Mouse (Mus musculus) hindbrain, embryonic 12.5 days (tissue): Measurements from ENCODE around the gene Trappc3. TPM values are rescaled to one million over a fixed set of nuclear protein-coding genes. Genes with fewer than 3 reads are reported as not detected.

Experiments used
- ATAC-seq: fragments of 200-750 bp; cut with Nextera tagmentation; 2 replicates; pipeline ENCODE4 v1.8.0; 2017; ENCODE audit warnings: moderate TSS enrichment; ENCODE audit not compliant: low FRiP score
- H3K27ac ChIP-seq: fragments of 300-500 bp; sonication (generic); 2 replicates; pipeline ENCODE4 v1.5.1; 2016; ENCODE audit warnings: mild to moderate bottlenecking
- H3K27me3 ChIP-seq: fragments of 300-500 bp; sonication (generic); 2 replicates; pipeline ENCODE4 v1.6.1; 2016; ENCODE audit warnings: mild to moderate bottlenecking
- H3K36me3 ChIP-seq: fragments of 300-500 bp; sonication (generic); 2 replicates; pipeline ENCODE4 v1.6.1; 2016; ENCODE audit warnings: mild to moderate bottlenecking
- H3K4me1 ChIP-seq: fragments of 300-500 bp; sonication (generic); 2 replicates; pipeline ENCODE4 v1.6.1; 2016
- H3K4me2 ChIP-seq: fragments of 300-500 bp; sonication (generic); replicated peaks from 2 replicates; pipeline ENCODE4 v1.6.1; 2016; ENCODE audit warnings: mild to moderate bottlenecking
- H3K4me3 ChIP-seq: fragments of 300-500 bp; sonication (generic); 2 replicates; pipeline ENCODE4 v1.5.1; 2016; ENCODE audit warnings: mild to moderate bottlenecking
- H3K9ac ChIP-seq: fragments of 300-500 bp; sonication (generic); 2 replicates; pipeline ENCODE4 v1.6.1; 2016; ENCODE audit warnings: mild to moderate bottlenecking, moderate library complexity
- H3K9me3 ChIP-seq: fragments of 300-500 bp; sonication (generic); replicated peaks from 2 replicates; pipeline ENCODE4 v1.6.1; 2016; ENCODE audit warnings: mild to moderate bottlenecking
- WGBS: fragments of 180-500 bp; shearing (Covaris S2); methylation state at CpG from one replicate; pipeline ENCODE4 v1.1.7; 2016; 5-methylcytosine and 5-hydroxymethylcytosine counted together
- polyA plus RNA-seq: library from polyadenylated mRNA; unstranded; fragments of >200 nt; fragmentation: Nextera tagmentation; extraction: Ambion mirVana; gene quantifications from 2 replicates; pipeline ENCODE4 v1.2.1, GENCODE M21; 2016

The Trappc3 gene
- polyA plus RNA-seq, 1 experiment from 2014 or later = 109 TPM

DNA sequence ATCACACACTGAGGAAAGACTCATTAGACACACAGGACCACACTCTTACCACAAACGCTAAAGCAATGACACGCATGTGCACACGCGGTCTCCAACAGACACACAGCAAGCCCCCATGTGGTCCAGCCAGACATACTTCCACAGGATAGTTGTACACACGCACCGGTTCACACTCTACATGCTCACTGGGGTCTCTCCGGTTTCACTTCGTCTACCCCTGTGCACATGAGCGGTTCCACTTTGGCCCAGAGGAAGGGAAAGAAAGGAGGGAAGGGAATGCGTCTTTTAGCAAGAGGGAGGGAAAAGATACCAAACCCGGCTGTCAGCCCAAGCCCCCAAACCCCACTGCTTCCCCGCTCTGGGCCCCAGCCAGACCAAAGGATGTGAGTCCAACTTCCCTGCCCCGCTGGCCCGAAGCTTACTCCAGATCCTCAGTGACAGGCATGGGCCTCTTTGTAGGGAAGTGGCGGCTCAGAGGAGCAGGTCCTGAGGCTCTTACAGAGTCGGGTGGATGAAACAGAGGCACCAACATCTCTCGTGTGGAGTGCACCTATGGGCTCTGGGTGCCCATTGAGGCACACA lies 26.1 kb downstream of the Trappc3 start:
- no peak for ATAC-seq
- H3K9me3 ChIP-seq = no peaks in the 10 kb centered on the region; the same call in 1 of the 2 replicates
- no peak overlapping the region for H3K27ac ChIP-seq
- H3K27me3 ChIP-seq = peaks cover 63% of the 10 kb centered on the region
- H3K4me3 ChIP-seq = peak overlapping the region; percentile 40; the same call in 1 of the 2 replicates
- H3K36me3 ChIP-seq = no peaks in the 10 kb centered on the region
- H3K9ac ChIP-seq = no peak overlapping the region
- 40% methylated on average over 17 of the region's 17 CpGs for WGBS
- peaks cover 26% of the 10 kb centered on the region for H3K4me1 ChIP-seq
- H3K4me2 ChIP-seq = peak overlapping the region; percentile 55

DNA sequence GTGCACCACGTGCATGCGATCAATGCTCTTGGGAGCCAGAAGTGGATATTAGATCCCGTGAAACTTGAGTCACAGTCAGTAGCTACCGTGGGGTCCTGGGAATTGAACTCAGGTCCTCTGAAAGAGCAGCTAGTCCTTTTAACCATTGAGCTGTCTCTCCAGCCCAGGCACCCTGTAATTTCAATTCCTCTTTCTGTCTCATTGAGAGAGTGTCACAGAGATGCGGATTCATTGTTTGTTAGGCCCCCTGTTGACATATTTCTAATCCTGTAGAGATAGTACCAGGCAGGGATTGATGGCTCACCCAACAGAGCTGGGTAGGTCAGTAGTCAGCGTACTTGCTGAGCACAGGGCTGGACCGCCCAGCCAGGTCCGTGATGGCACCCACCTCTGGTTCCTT lies 28.2 kb downstream of the Trappc3 start:
- ATAC-seq = no peak
- Histone ChIP-seq H3K9me3 (no peaks in the 10 kb centered on the region; the same call in 1 of the 2 replicates), H3K27me3 (peaks cover 52% of the 10 kb centered on the region), H3K4me2 (no peak overlapping the region), H3K4me1 (peaks cover 26% of the 10 kb centered on the region), H3K4me3 (no peak overlapping the region), H3K27ac (no peak overlapping the region), H3K9ac (no peak overlapping the region), H3K36me3 (no peaks in the 10 kb centered on the region)
- WGBS = 83% methylated on average over 8 of the region's 8 CpGs

DNA sequence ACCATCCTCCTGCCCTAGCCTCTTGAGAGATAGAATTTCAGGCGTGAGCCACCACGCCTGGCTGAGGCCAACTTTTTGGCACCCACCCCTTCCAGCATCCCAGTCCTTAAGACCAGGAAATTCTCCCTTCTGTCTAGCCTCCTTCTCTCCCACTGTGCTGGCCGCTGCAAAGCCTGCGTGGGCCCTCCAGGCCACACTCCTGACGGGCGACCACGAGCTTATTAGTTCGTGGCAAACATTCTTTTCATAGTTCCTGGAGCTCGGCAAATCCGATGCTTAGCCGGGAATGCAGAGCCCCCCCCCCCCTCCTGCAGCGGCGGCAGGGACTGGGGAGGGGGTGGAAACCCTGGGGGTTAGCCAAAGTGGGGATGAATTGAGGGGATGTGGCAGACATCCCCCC lies 29.1 kb downstream of the Trappc3 start:
- no peak overlapping the region for H3K9ac ChIP-seq
- 26% methylated on average over 13 of the region's 13 CpGs for WGBS
- H3K4me3 ChIP-seq = no peak overlapping the region
- peaks cover 53% of the 10 kb centered on the region for H3K27me3 ChIP-seq
- no peak overlapping the region for H3K27ac ChIP-seq
- no peak overlapping the region for H3K4me2 ChIP-seq
- no peaks in the 10 kb centered on the region for H3K36me3 ChIP-seq
- no peak for ATAC-seq
- peaks cover 26% of the 10 kb centered on the region for H3K4me1 ChIP-seq
- no peaks in the 10 kb centered on the region for H3K9me3 ChIP-seq

DNA sequence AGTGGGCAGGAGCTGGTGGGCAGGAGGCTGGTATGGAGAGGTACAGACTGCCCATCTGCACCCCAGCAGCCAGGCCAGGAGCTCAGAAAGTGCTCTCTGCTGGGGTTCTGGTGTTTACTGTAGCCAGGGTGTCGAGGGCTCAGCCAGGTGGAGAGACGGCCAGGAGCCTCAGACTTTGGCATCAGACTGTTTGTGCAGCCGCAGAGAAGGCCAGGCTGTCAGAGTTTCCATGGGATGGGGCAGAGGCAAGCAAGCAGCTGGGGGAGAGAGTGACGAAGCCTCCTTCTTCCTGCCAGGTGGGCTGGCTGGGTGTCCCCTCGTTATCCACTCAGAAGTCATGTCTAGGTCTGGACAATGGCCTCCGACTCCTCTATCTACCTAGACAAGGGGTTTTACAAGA lies 33.0 kb downstream of the Trappc3 start:
- ATAC-seq = no peak
- Histone ChIP-seq H3K4me3 (no peak overlapping the region), H3K9me3 (no peaks in the 10 kb centered on the region), H3K4me1 (peaks cover 15% of the 10 kb centered on the region), H3K27me3 (peaks cover 54% of the 10 kb centered on the region), H3K36me3 (no peaks in the 10 kb centered on the region), H3K9ac (peak overlapping the region; percentile 27; the same call in 1 of the 2 replicates), H3K4me2 (no peak overlapping the region), H3K27ac (no peak overlapping the region)
- WGBS = 77% methylated on average over 6 of the region's 6 CpGs

DNA sequence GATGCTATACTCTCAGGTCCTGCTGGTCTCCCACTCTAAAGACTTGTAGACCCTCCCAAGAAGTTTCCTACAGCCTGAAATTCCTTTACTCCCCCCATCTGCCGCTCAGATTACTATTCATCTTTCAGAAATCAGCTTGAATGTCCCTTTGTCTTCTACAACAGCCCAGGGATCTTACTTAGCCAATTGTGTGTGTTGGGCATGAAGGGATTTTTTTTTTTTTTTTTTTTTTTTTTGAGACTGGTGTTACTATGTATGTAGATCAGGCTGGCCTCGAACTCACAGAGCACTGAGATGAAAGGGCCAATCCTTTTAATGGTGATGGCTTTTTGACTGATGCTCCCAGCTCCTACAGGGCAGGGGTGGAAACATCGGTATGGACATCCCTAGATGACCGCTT lies 33.8 kb downstream of the Trappc3 start:
- no peak overlapping the region for H3K4me3 ChIP-seq
- no peak for ATAC-seq
- peaks cover 16% of the 10 kb centered on the region for H3K4me1 ChIP-seq
- H3K27me3 ChIP-seq = peaks cover 62% of the 10 kb centered on the region
- no peak overlapping the region for H3K9ac ChIP-seq
- H3K36me3 ChIP-seq = no peaks in the 10 kb centered on the region
- no peak overlapping the region for H3K4me2 ChIP-seq
- H3K9me3 ChIP-seq = no peaks in the 10 kb centered on the region
- no peak overlapping the region for H3K27ac ChIP-seq
- 28% methylated on average over 4 of the region's 4 CpGs for WGBS

DNA sequence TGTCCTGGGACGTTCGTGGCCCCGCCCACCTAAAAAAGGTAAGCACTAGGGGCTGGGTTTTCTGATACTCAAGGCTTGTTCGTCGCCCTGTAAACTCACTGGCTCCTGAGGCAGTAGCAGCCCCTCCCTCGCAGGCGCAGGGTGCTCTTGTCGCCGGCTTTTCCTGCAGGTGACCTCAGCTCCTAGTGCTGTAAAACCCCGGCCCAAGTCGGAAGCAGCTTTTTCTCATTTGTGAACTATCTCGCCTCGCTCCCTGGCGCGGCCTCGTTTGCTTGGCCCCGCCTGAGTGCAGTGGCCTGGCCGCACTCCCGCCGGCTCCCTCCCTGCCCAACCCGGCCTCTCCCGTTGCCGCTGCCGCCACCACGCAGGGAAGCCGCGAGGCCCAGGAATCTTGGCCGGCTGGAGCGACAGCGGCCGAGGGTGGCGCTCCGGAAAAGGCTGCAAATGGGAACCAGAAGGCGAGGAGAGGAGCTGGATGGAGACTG lies 34.5 kb downstream of the Trappc3 start:
- under 1% methylated on average over 34 of the region's 34 CpGs for WGBS
- Histone ChIP-seq H3K27me3 (peaks cover 66% of the 10 kb centered on the region), H3K36me3 (no peaks in the 10 kb centered on the region), H3K4me1 (peaks cover 20% of the 10 kb centered on the region), H3K4me2 (peak overlapping the region; percentile 52), H3K9me3 (no peaks in the 10 kb centered on the region), H3K9ac (peak overlapping the region; percentile 36), H3K27ac (0 out of 2 replicates have a peak overlapping the region, but pooled peaks have one; percentile 7), H3K4me3 (peak overlapping the region; percentile 25)
- no peak for ATAC-seq

DNA sequence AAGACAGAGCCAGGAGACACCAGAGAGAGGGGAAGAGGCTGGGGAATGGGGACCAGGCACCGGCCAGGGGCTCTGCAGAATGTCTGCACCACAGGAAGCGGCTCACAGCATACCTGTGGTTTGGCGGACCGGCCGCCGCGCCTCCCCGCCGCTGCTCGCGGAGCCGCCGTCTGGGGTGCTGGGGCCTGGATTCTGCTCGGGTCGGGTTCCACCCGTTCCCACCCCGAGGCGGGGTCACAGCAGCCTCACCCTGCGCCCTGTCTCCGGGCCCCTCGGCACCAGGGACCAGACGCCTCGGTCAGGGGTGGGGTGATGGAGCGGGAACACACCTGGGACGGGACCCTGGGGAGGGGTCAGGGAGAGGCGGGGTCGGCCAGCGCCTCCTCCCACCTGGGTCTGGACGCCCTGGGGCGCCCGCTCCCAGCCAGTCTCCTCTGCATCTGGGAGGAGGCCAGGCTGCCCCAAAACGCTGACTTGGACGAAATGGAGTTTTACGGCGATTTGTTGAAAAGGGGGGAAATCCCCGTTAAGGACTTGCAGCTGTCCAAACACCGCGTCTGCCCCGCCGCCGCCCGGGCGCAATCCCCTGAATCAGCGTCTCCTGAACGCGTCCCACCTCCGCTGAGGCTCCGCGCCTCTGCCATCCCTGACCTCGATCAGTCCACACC lies 38.9 kb downstream of the Trappc3 start:
- peaks cover 26% of the 10 kb centered on the region for H3K4me1 ChIP-seq
- H3K27me3 ChIP-seq = peaks cover 79% of the 10 kb centered on the region
- no peaks in the 10 kb centered on the region for H3K36me3 ChIP-seq
- WGBS = 2% methylated on average over 49 of the region's 50 CpGs
- ATAC-seq = no peak
- peak overlapping the region; percentile 18; the same call in 1 of the 2 replicates for H3K27ac ChIP-seq
- peak overlapping the region; percentile 41; the same call in 1 of the 2 replicates for H3K9ac ChIP-seq
- peak overlapping the region; percentile 27 for H3K4me3 ChIP-seq
- H3K4me2 ChIP-seq = peak overlapping the region; percentile 52
- no peaks in the 10 kb centered on the region for H3K9me3 ChIP-seq

DNA sequence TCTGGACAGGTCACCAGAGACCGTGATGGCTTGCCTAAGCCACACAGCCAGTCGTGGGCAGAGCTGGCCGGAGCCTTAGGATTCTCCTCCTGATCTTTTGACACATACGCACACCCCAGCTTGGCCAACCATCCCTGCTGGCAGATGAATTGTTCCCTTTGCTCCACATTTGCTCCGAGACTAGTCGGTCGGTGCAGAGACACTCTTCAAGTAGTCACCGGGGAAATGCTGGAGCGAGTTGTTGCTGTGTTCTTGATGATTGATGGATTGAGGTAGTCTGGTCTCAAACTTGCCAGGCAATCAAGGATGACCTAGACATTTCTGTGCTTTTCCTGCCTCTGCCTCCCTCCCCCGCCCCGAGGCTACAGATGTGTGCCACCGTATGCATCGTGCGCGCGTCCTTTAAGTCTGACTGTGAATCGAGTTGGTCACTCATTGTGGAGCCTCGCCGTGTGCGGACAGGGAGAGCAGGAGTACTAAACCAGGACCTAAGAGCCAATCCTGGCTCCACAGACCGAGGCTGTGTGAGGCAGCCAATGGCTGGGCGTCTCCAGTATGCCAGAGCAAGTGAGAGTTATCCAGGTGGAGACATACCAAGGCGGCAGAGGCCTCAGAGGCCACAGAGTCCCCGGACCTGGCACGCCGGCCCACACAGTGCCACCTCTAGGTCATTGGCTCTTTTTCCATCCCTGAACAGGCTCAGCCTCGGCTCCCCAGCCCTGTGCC lies 39.6 kb downstream of the Trappc3 start:
- Histone ChIP-seq H3K27ac (peak overlapping the region; percentile 18; the same call in 1 of the 2 replicates), H3K27me3 (peaks cover 73% of the 10 kb centered on the region), H3K36me3 (no peaks in the 10 kb centered on the region), H3K9me3 (no peaks in the 10 kb centered on the region), H3K4me1 (peaks cover 22% of the 10 kb centered on the region), H3K9ac (no peak overlapping the region), H3K4me3 (peak overlapping the region; percentile 27), H3K4me2 (peak overlapping the region; percentile 52)
- no peak for ATAC-seq
- WGBS = 4% methylated on average over 27 of the region's 27 CpGs

DNA sequence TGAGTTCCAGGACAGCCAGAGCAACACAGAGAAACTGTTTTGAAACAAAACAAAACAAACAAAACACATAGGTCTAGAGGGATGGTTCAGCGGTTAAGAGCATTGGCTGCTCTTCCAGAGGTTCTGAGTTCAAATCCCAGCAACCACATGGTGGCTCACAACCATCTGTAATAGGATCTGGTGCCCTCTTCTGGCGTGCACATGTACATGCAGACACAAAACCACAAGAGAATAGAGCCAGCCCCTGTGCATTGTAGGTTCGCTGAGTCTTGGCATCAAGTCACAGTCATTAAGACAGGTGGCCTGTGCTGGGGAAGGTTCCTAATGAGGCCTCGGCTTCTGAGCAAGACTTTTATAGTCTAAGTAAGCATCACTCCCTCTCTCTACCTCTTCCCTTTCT lies 41.8 kb downstream of the Trappc3 start:
- ATAC-seq = no peak
- no peaks in the 10 kb centered on the region for H3K36me3 ChIP-seq
- H3K27me3 ChIP-seq = peaks cover 56% of the 10 kb centered on the region
- H3K9ac ChIP-seq = no peak overlapping the region
- peaks cover 18% of the 10 kb centered on the region for H3K4me1 ChIP-seq
- H3K4me3 ChIP-seq = no peak overlapping the region
- no peaks in the 10 kb centered on the region for H3K9me3 ChIP-seq
- 51% methylated on average over 4 of the region's 4 CpGs for WGBS
- no peak overlapping the region for H3K4me2 ChIP-seq
- no peak overlapping the region for H3K27ac ChIP-seq

DNA sequence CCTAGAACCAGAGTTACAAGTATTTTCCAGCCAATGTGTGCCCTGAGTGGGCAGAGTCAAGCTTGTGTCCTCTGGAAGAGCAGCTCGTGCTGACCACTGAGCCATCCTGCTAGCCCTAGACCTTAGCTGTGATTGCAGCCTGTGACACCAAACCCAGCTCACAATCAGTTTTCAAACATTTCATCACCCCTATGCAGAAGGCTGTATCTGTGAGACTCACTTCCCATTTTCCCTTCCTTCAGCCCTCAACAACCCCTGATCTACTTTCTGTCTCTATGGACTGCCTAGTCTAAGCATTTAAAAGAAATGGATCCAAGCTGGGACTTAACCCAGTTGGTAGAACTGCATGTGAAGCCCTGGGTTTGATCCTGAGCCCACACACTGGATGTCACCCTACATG lies 43.3 kb downstream of the Trappc3 start:
- WGBS = 100% methylated on average over 1 of the region's 1 CpGs
- H3K4me1 ChIP-seq = peaks cover 23% of the 10 kb centered on the region
- H3K36me3 ChIP-seq = no peaks in the 10 kb centered on the region
- peaks cover 43% of the 10 kb centered on the region for H3K27me3 ChIP-seq
- H3K27ac ChIP-seq = no peak overlapping the region
- no peaks in the 10 kb centered on the region for H3K9me3 ChIP-seq
- no peak overlapping the region for H3K9ac ChIP-seq
- no peak overlapping the region for H3K4me2 ChIP-seq
- ATAC-seq = no peak
- no peak overlapping the region for H3K4me3 ChIP-seq

DNA sequence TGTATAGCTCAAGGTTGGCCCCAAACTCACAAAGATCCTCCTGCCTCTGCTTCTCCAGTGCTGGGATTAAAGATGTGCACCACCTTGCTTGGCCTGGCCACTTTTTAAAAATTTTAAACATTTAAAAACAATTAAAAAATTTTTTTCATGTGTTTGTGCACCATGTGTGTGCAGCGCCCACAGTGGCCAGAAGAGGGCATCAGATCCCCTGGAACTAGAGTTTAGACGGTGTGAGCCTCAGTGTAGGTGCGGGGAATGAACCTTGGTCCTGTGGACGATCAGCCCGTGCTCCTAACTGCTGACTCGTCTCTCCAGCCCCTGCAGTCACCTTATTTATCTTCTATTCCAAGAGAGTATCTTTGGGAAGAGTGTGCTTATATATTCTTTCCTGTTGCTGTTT lies 43.9 kb downstream of the Trappc3 start:
- no peak for ATAC-seq
- WGBS = 89% methylated on average over 6 of the region's 6 CpGs

DNA sequence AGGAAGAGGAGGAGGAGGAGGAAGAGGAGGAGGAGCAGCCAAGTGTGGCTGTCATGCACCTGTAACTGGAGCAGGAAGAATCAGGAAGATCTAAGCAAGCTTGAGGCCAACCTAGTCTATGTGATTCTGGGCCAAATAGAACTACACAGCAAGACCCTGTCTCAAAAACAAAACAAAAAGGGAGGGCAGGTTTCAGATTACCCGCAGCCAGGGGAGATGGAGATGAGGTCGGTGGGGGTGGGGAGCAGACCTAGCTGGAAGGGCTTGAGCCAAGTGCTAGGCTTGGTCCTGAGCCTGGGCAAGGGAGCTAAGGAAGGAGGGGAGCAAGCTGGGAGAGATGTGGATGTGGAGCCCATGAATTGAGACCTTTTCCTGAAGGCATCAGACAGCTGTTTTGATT lies 44.7 kb downstream of the Trappc3 start:
- H3K27me3 ChIP-seq = peaks cover 29% of the 10 kb centered on the region
- 11% methylated on average over 2 of the region's 2 CpGs for WGBS
- no peak overlapping the region for H3K27ac ChIP-seq
- H3K4me2 ChIP-seq = no peak overlapping the region
- H3K4me3 ChIP-seq = no peak overlapping the region
- H3K4me1 ChIP-seq = peaks cover 10% of the 10 kb centered on the region
- H3K9me3 ChIP-seq = no peaks in the 10 kb centered on the region
- ATAC-seq = no peak
- no peak overlapping the region for H3K9ac ChIP-seq
- no peaks in the 10 kb centered on the region for H3K36me3 ChIP-seq

More for the DNA sequence above, 43.9 kb downstream of the Trappc3 start:
- Histone ChIP-seq H3K4me3 (no peak overlapping the region), H3K4me2 (no peak overlapping the region), H3K9ac (no peak overlapping the region), H3K4me1 (peaks cover 18% of the 10 kb centered on the region), H3K27ac (no peak overlapping the region), H3K36me3 (no peaks in the 10 kb centered on the region), H3K9me3 (no peaks in the 10 kb centered on the region), H3K27me3 (peaks cover 37% of the 10 kb centered on the region)
